Mouse (Mus musculus) c-Kit-positive CD71-negative TER-119-negative erythroid progenitor cells, embryonic 14.5 days (primary cell): Measurements from ENCODE around the gene Rnf212b.
A peak's percentile ranks its signal among the peaks of the same experiment; 100 is the strongest.

Source experiments
- DNase-seq: peaks from one replicate; pipeline ENCODE4 v3.0.0-alpha.2; 2013; ENCODE audit warnings: low read depth

The Rnf212b gene

GRCm38 (mm10) chr14:54796760-54797159, 17.2 kb upstream of the Rnf212b start:
- no peak for DNase-seq

- no peak for DNase-seq
Measured at GRCm38 (mm10) chr14:54799686-54800085, 14.3 kb upstream of the Rnf212b start.

GRCm38 (mm10) chr14:54802428-54802827, 11.5 kb upstream of the Rnf212b start:
- DNase-seq = no peak

- no peak for DNase-seq
Measured at GRCm38 (mm10) chr14:54806124-54806523, 7.8 kb upstream of the Rnf212b start.

GRCm38 (mm10) chr14:54808718-54809667, 4.9 kb upstream of the Rnf212b start:
- DNase-seq = no peak

- DNase-seq = no peak
Measured at GRCm38 (mm10) chr14:54809668-54810033, 4.3 kb upstream of the Rnf212b start.

- no peak for DNase-seq
Measured at GRCm38 (mm10) chr14:54815737-54816136, 1.8 kb downstream of the Rnf212b start.

GRCm38 (mm10) chr14:54817791-54818190, 3.9 kb downstream of the Rnf212b start:
- peak; percentile 42 for DNase-seq

- DNase-seq = no peak
Measured at GRCm38 (mm10) chr14:54822301-54822700, 8.4 kb downstream of the Rnf212b start.

- no peak for DNase-seq
Measured at GRCm38 (mm10) chr14:54823716-54824115, 9.8 kb downstream of the Rnf212b start.

- DNase-seq = peak; percentile 38
Measured at GRCm38 (mm10) chr14:54843461-54843860, 29.5 kb downstream of the Rnf212b start.

- DNase-seq = no peak
Measured at GRCm38 (mm10) chr14:54855726-54856125, 41.8 kb downstream of the Rnf212b start.

- DNase-seq = no peak
Measured at GRCm38 (mm10) chr14:54856703-54857102, 42.8 kb downstream of the Rnf212b start.

GRCm38 (mm10) chr14:54857891-54858290, 44.0 kb downstream of the Rnf212b start:
- DNase-seq = no peak

GRCm38 (mm10) chr14:54860511-54860910, 46.6 kb downstream of the Rnf212b start:
- DNase-seq = no peak

- peak; percentile 81 for DNase-seq
Measured at GRCm38 (mm10) chr14:54863501-54864312, 49.8 kb downstream of the Rnf212b start.

- no peak for DNase-seq
Measured at GRCm38 (mm10) chr14:54864313-54865036, 50.5 kb downstream of the Rnf212b start.

- DNase-seq = no peak
Measured at GRCm38 (mm10) chr14:54865626-54866025, 51.7 kb downstream of the Rnf212b start.

GRCm38 (mm10) chr14:54866268-54866667, 52.3 kb downstream of the Rnf212b start:
- DNase-seq = no peak

GRCm38 (mm10) chr14:54866936-54867335, 53.0 kb downstream of the Rnf212b start:
- DNase-seq = no peak

- DNase-seq = no peak
Measured at GRCm38 (mm10) chr14:54868026-54868425, 54.1 kb downstream of the Rnf212b start.

GRCm38 (mm10) chr14:54870861-54871260, 56.9 kb downstream of the Rnf212b start, which contains the start of gene Homez:
Homez (minus strand) TSS chr14:54870961.
- no peak for DNase-seq
